Mouse (Mus musculus) olfactory bulb, adult 2 months (tissue): ENCODE measurements around the gene Rrn3.

Experiments used
- CTCF ChIP-seq: fragments of 200-500 bp; IDR thresholded peaks from 2 replicates; pipeline ENCODE4 v1.5.1; 2012; ENCODE audit warnings: low read depth, mild to moderate bottlenecking, low read length, moderate library complexity; ENCODE audit not compliant: insufficient read depth
- POLR2A ChIP-seq: fragments of 200-500 bp; IDR thresholded peaks from 2 replicates; pipeline ENCODE4 v1.6.1; 2012; ENCODE audit warnings: mild to moderate bottlenecking, low read depth, low read length, moderate library complexity; ENCODE audit not compliant: insufficient read depth

DNA sequence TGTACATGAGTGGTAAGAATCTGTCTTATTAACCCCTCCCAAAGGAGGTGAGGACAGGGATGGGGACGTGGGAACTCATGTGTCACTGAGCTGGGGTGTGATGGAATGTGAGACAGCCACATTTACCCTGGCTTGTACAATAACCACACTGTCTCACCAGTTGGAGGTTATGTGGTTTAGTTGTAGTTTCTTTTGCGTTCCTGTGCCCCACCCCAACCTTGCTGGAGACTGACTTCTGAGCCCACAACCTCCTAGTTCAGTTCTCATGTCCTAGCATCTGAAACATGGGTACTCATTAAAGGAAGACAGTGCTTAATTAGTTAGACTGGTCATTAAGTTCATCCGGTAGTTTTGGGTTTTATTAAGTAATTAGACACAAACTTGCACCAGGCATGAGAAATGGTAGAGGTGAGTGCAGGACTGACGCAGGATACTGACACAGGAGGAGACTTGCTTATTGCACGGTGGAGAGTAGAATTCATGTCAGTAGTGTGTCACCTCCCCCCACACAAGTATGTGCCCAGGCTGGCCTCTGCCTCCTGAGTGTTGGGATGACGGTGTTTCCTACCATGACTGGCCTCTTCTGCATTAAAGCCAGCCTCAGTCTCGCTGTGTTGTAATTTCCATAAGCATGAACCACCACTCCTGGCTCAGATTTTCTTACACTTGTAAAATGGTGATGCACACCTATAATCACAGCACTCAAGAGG, 45.4 kb downstream of the Rrn3 start:
- TF ChIP-seq POLR2A, result no peak
- no peak for TF ChIP-seq CTCF
